Mouse (Mus musculus) myocyte (in vitro differentiated cells): ENCODE measurements around the gene Ceacam2. TPM values are rescaled to one million over a fixed set of nuclear protein-coding genes. Genes with fewer than 3 reads are reported as not detected.
"Not testable (repeated sequence)": the region's sequence is repeated elsewhere in the genome, so short reads cannot be mapped to it uniquely, and the experiment has no call there.

ENCODE experiments used
- H3K27me3 ChIP-seq: one replicate; pipeline ENCODE4 v1.6.1; 2011; ENCODE audit not compliant: control insufficient read depth, insufficient read depth, insufficient read length
- H3K36me3 ChIP-seq: one replicate; pipeline ENCODE4 v1.6.1; 2011; ENCODE audit not compliant: control insufficient read depth, insufficient read depth
- H3K4me2 ChIP-seq: one replicate; pipeline ENCODE4 v1.6.1; 2011; ENCODE audit warnings: low read depth, control low read depth
- H3K4me3 ChIP-seq: one replicate; pipeline ENCODE4 v1.5.1; 2011; ENCODE audit warnings: mild to moderate bottlenecking, control low read depth, moderate library complexity
- H3K79me2 ChIP-seq: one replicate; pipeline ENCODE4 v1.6.1; 2011; ENCODE audit not compliant: control insufficient read depth, insufficient read depth
- H3ac ChIP-seq: one replicate; pipeline ENCODE4 v1.6.1; 2011; ENCODE audit not compliant: control insufficient read depth, insufficient read length
- CEBPB ChIP-seq: IDR thresholded peaks from 2 replicates; pipeline ENCODE4 v1.6.1; 2011; ENCODE audit warnings: mild to moderate bottlenecking, moderate library complexity; ENCODE audit not compliant: poor library complexity, insufficient read depth, severe bottlenecking
- E2F4 ChIP-seq: IDR thresholded peaks from one replicate; pipeline ENCODE4 v1.6.1; 2011; ENCODE audit warnings: mild to moderate bottlenecking, control low read depth, moderate library complexity; ENCODE audit not compliant: insufficient read depth
- MAX ChIP-seq: IDR thresholded peaks from one replicate; pipeline ENCODE4 v1.6.1; 2011; ENCODE audit warnings: low read depth, mild to moderate bottlenecking, control low read depth
- MYOD1 ChIP-seq, 3 experiments: IDR thresholded peaks; one replicate each; pipeline ENCODE4 v1.6.1; 2011; ENCODE audit warnings: control low read depth in 2 of 3, low read depth in 2 of 3, mild to moderate bottlenecking in 2 of 3, moderate library complexity in 1 of 3; ENCODE audit not compliant: insufficient read length in 2 of 3, control insufficient read depth in 1 of 3
- MYOG ChIP-seq, 3 experiments: IDR thresholded peaks; one replicate each; pipeline ENCODE4 v1.6.1; 2011; ENCODE audit warnings: control low read depth in 2 of 3, low read depth in 2 of 3, mild to moderate bottlenecking in 2 of 3; ENCODE audit not compliant: insufficient read length in 2 of 3, control insufficient read depth in 1 of 3, insufficient read depth in 1 of 3
- POLR2A ChIP-seq: IDR thresholded peaks from one replicate; pipeline ENCODE4 v1.6.1; 2011; ENCODE audit warnings: low read depth, mild to moderate bottlenecking, control low read depth, moderate library complexity; ENCODE audit not compliant: insufficient read length
- POLR2AphosphoS2 ChIP-seq: IDR thresholded peaks from one replicate; pipeline ENCODE4 v1.6.1; 2011; ENCODE audit warnings: low read depth, control low read depth; ENCODE audit not compliant: insufficient read length
- REST ChIP-seq: IDR thresholded peaks from one replicate; pipeline ENCODE4 v1.6.1; 2011; ENCODE audit warnings: mild to moderate bottlenecking, control low read depth, moderate library complexity; ENCODE audit not compliant: insufficient read depth, insufficient read length
- SRF ChIP-seq: IDR thresholded peaks from one replicate; pipeline ENCODE4 v1.6.1; 2011; ENCODE audit warnings: low read depth; ENCODE audit not compliant: control insufficient read depth, insufficient read length
- TCF12 ChIP-seq: IDR thresholded peaks from one replicate; pipeline ENCODE4 v1.6.1; 2011; ENCODE audit warnings: mild to moderate bottlenecking, control low read depth; ENCODE audit not compliant: poor library complexity, insufficient read depth, severe bottlenecking
- TCF3 ChIP-seq: IDR thresholded peaks from one replicate; pipeline ENCODE4 v1.6.1; 2011; ENCODE audit warnings: low read depth, control low read depth; ENCODE audit not compliant: insufficient read length
- USF1 ChIP-seq: IDR thresholded peaks from one replicate; pipeline ENCODE4 v1.6.1; 2011; ENCODE audit warnings: low read depth, mild to moderate bottlenecking, control low read depth, moderate library complexity
- polyA plus RNA-seq: library from polyadenylated mRNA; unstranded; fragments of >200 nt; fragmentation: generic; extraction: Trizol; gene quantifications from one replicate; pipeline ENCODE4 v1.2.1, GENCODE M21; 2012; ENCODE audit warnings: missing spikeins

Ceacam2 gene
- polyA plus RNA-seq, 1 experiment, result not detected

DNA sequence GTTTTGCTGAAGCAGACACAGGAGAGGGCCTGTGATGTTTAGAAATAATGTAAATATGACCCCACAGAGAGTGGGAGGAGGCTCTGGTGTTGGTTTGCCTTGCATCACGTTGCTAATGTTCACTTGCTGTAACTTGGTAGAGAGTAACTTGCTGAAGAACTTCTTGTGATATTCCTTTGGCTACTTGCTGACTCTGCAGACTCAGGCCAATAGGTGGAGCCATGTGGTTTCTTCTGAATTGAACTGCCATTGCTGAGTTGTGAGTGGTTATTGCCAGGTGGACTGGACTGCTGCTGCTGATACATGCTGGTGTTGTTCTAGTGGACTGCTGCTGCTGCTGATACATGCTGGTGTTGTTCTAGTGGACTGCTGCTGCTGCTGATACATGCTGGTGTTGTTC lies 53.5 kb downstream of the Ceacam2 start:
- H3K4me3 ChIP-seq, result no peak overlapping the region

DNA sequence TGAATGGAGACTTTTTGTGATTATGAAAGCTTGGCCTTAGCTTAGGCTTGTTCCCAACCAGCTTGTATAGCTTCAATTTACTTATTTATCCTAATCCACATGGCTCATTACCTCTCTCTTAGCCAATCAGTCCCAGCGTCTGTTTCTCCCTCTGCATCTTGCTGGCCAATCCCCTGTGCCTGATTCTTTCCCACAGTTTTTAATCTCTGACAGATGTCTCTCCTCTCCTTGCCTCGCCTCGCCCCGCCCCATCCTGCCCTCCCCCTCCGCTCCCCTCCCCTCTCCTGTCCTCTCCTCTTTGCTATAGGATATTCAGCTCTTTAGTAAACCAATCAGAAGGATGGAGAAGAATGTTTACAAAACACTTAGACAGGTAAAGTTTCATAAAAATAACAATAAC lies 54.6 kb downstream of the Ceacam2 start:
- Histone ChIP-seq H3ac (no peak overlapping the region), H3K27me3 (peaks cover 15% of the 10 kb centered on the region), H3K36me3 (no peaks in the 10 kb centered on the region), H3K4me2 (no peak overlapping the region), H3K4me3 (no peak overlapping the region), H3K79me2 (no peaks in the 10 kb centered on the region)
- TF ChIP-seq TCF12 (no peak), USF1 (no peak), REST (no peak), CEBPB (no peak)

More for the DNA sequence above, 53.5 kb downstream of the Ceacam2 start:
- TF ChIP-seq E2F4 (no peak), POLR2A (no peak), MYOD1 (IDR thresholded peaks at IDR 0.05; ENCODE audit: control insufficient read depth in 1 of 3, insufficient read length in 2 of 3, low read depth in 2 of 3) (no peak), SRF (no peak), USF1 (no peak), MYOG (IDR thresholded peaks at IDR 0.05; ENCODE audit: control insufficient read depth in 1 of 3, insufficient read depth in 1 of 3, insufficient read length in 2 of 3, low read depth in 2 of 3) (no peak), CEBPB (no peak), REST (no peak), POLR2AphosphoS2 (no peak), TCF3 (no peak)
- H3K79me2 ChIP-seq, result no peaks in the 10 kb centered on the region
- no peaks in the 10 kb centered on the region for H3K36me3 ChIP-seq
- H3ac ChIP-seq, result no peak overlapping the region
- no peak overlapping the region for H3K4me2 ChIP-seq
- peaks cover 15% of the 10 kb centered on the region for H3K27me3 ChIP-seq

DNA sequence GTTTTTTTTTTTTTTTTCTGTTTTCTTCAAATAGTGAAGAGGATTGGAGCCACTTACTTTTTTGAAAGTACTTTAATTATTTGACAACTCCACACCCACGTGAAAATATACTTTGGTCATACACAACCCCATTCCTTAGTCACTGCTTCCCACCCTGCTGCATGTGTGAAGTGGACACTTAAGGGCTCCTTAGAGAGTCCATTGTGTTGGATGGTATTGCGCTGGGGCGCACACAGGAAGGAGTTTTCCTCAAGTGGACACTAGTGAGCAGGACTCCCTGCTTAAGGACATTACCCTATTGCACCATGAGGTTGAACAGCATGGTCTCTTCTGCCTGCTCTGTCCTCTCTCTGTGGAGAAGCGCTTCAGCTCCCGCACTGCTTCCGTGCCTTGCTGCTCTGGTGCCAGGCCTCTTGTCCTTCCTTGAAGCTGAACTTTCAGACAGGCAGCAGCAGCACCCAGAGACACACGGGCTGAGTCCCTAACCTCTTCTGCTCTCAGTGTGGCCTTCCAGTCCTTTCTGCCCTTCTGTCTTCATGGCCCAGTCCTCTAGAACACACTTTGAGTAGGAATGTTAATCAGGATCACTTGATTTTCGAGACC lies 56.4 kb downstream of the Ceacam2 start:
- peaks cover 15% of the 10 kb centered on the region for H3K27me3 ChIP-seq
- TF ChIP-seq REST (no peak), SRF (no peak), MYOG (IDR thresholded peaks at IDR 0.05; ENCODE audit: control insufficient read depth in 1 of 3, insufficient read depth in 1 of 3, insufficient read length in 2 of 3, low read depth in 2 of 3) (no peak)
- no peak overlapping the region for H3ac ChIP-seq
- H3K4me3 ChIP-seq, result no peak overlapping the region
- H3K79me2 ChIP-seq, result no peaks in the 10 kb centered on the region
- no peaks in the 10 kb centered on the region for H3K36me3 ChIP-seq
- H3K4me2 ChIP-seq, result no peak overlapping the region

DNA sequence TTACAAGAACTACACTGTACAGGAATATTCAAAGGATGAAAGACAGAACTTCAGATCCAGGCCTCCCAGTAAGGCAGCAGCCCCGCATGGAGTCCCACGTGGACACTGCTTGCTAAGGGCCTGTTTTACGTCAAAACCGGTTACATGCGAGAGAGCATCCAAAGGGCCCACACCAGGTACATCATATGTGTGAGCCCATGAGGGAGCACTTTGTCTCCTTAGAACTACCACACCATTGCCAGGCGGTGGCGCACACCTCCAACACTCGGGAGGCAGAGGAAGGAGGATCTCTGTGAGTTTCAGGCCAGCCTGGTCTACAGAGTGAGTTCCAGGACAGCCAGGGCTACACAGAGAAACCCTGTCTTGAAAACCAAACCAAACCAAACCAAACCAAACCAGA lies 58.9 kb downstream of the Ceacam2 start:
- not testable (repeated sequence) for H3K4me3 ChIP-seq, H3ac ChIP-seq, H3K36me3 ChIP-seq, H3K27me3 ChIP-seq, H3K79me2 ChIP-seq, H3K4me2 ChIP-seq

DNA sequence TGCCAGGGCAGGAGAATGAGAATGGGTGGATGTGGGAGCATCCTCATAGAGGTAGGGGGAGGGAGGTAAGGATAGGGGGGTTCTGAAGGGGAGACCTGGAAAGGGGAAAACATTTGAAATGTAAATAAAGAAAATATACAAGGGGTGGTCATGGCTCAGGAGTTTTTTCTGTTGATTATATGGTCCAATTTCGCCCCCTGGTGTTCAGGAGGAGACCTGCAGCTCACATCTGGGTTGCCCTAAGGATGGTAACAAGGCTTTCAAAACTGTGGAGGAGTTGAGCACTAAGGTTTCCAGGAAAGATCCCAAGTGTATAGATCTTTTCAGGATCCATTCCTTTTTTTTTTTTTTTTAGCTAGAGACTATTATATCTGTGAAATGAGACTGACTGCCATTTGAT lies 60.2 kb downstream of the Ceacam2 start:
- Histone ChIP-seq H3K4me2 (no peak overlapping the region), H3K79me2 (no peaks in the 10 kb centered on the region), H3K36me3 (no peaks in the 10 kb centered on the region), H3K27me3 (peaks cover 11% of the 10 kb centered on the region), H3ac (no peak overlapping the region), H3K4me3 (no peak overlapping the region)
- no peak for TF ChIP-seq TCF3
- no peak for TF ChIP-seq SRF
- no peak for TF ChIP-seq POLR2A
- TF ChIP-seq POLR2AphosphoS2, result no peak
- no peak for TF ChIP-seq CEBPB
- TF ChIP-seq MAX, result no peak
- TF ChIP-seq REST, result no peak
- no peak for TF ChIP-seq TCF12
- no peak for TF ChIP-seq MYOD1 (IDR thresholded peaks at IDR 0.05; ENCODE audit: control insufficient read depth in 1 of 3, insufficient read length in 2 of 3, low read depth in 2 of 3)
- no peak for TF ChIP-seq E2F4
- no peak for TF ChIP-seq USF1
- TF ChIP-seq MYOG (IDR thresholded peaks at IDR 0.05; ENCODE audit: control insufficient read depth in 1 of 3, insufficient read depth in 1 of 3, insufficient read length in 2 of 3, low read depth in 2 of 3), result no peak

DNA sequence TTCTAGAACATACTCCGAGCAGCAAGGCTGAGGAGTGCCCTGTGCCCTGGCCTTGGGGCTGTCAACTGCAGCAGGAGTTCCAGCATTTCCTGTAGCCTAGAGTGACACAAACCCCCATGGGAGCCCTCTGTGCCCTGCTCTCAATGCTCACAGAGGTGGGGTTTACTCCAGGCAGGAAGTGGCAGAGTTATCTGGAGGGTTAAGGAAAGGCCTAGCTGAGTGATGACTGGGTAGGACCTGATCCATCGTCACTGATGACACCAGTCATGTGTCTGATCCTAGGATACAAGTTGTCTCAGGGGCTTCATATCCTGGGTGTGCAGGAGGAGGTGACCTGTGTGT lies 61.9 kb downstream of the Ceacam2 start:
- not testable (repeated sequence) for H3K36me3 ChIP-seq, H3ac ChIP-seq, H3K4me2 ChIP-seq, H3K4me3 ChIP-seq, H3K79me2 ChIP-seq, H3K27me3 ChIP-seq

DNA sequence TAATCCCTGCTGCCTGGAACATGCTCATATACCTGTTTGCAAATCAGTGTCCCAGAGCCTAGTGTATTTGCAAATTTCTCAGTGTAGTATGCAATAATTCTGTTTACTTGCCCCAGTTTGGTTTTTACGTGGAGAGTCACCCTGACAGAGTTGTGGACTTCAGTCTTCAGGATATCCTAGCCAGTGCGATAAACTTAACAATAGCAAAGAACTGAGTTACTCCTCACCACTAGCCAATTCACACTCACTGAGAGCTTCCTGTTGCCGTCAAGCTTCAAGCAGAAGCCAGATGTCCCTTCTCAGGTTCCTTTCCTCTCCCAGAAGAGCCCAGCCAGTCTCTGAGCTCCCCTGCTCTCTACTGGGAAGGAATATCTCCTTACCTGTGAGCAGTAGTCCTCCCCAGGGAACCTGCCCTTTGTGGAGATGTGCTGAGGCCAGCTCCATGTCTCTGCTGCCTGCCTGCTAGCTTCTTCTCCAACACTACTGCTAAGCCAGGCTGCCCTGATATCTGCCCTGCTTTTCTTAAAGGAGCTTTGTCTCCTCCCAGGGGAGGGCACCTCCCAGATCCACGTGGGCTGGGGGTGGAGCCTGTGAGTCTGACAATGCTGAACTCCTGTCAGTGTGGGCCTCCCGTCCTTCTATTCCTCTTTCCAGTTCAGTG lies 62.4 kb downstream of the Ceacam2 start, which contains the start of gene Ceacam1:
Ceacam1 (minus strand) TSS at position 513 of the 661 bp plus-strand sequence.
- H3ac ChIP-seq, H3K4me3 ChIP-seq, H3K4me2 ChIP-seq, H3K36me3 ChIP-seq, H3K79me2 ChIP-seq, H3K27me3 ChIP-seq: not testable (repeated sequence)

DNA sequence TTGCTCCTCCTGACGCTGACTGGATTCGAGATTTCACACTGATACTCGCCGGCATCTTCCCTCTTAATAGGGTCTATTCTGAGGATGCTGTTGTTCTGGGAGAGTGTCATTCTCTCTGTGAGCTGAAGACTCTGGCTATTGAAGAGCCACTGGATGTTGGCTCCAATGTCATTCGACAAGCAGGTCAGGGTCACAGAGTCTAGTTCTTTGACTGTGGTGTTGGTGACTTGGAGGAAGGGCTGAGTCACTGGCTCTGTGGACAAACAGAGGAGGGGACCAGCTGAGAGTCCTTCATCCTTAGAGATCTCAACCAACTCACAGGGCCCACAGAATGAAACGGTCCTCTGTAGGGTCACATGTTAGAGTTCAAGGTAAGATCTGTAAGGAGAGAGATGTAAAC lies 67.8 kb downstream of the Ceacam2 start:
- H3K27me3 ChIP-seq, H3K4me3 ChIP-seq, H3ac ChIP-seq, H3K79me2 ChIP-seq, H3K36me3 ChIP-seq, H3K4me2 ChIP-seq: not testable (repeated sequence)
